Mouse (Mus musculus): ENCODE data around the gene Gm21985.

Gm21985 gene

GRCm38 (mm10) chr2:112266242-112266592 lies at the start of gene Gm21985:
Gene Gm21985, plus strand, starts transcription at chr2:112266314.
- DNase-seq (ENCODE audit: low spot score), result peak; percentile 62

DNA sequence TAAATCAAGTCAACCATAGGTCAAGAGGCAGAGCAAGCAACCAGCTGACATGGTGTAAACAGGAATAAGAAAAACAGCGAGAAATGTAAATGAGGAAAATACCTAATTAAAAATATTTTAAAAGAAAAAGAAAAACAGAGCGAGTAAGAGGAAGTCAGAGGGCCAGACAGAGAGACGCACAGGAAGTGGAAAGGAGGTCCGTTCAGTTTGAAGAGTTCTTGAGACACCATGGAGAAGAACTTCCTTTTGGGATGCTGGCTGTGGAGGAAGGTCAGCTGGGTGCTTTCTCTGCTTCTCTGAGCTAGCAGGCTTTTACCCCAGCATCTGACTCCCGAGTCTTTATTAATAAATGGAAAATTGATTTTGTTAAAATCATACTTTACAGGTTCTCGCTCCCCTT lies 48.5 kb upstream of the Gm21985 start:
- no peak for DNase-seq (ENCODE audit: low spot score)

GRCm38 (mm10) chr2:112220880-112221279 lies 45.2 kb upstream of the Gm21985 start:
- no peak for DNase-seq (ENCODE audit: low spot score)

DNA sequence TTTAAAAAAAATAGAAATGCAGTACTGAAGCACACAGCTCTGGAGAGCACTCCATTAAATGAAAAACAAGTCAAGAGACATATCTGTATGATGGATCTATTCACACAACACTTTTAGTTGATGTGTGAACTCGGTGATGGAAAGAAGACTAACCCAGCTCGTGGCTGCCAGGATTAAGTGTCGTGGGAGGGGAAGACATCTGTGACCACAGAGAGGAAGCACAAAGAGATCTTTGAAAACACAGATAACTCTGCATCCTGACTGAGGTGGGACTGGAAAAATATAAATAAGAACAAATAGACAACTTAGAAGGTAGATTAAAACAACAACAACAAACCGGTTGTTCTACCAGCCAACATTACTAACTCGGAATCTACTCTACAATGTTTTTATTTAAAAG lies 43.5 kb upstream of the Gm21985 start:
- DNase-seq (ENCODE audit: low spot score), result no peak

- DNase-seq (ENCODE audit: low spot score), result no peak
Measured at GRCm38 (mm10) chr2:112224356-112224755, 41.8 kb upstream of the Gm21985 start.

- DNase-seq (ENCODE audit: low spot score), result peak; percentile 11
Measured at GRCm38 (mm10) chr2:112232623-112233022, 33.5 kb upstream of the Gm21985 start.

GRCm38 (mm10) chr2:112236620-112237019 lies 29.5 kb upstream of the Gm21985 start:
- DNase-seq (ENCODE audit: low spot score), result no peak

DNA sequence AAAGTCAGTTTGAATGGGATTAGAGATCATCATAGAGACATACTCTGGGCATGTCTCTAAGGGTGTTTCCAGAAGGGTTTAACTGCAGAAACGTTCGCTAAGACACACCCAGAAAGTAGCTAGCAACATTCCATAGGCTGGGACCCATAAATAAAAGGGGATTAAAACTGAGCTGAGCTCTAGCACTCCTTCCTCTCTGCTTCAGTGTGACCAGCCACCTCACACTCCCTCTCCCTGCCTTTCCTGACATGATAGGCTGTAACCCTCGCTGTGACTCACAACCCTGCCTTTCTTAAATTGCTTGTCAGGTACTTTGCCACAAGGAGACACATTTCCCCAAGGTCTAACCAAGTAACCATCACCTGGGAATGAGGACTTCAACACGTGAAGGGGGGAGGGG lies 28.1 kb upstream of the Gm21985 start:
- no peak for DNase-seq (ENCODE audit: low spot score)

DNA sequence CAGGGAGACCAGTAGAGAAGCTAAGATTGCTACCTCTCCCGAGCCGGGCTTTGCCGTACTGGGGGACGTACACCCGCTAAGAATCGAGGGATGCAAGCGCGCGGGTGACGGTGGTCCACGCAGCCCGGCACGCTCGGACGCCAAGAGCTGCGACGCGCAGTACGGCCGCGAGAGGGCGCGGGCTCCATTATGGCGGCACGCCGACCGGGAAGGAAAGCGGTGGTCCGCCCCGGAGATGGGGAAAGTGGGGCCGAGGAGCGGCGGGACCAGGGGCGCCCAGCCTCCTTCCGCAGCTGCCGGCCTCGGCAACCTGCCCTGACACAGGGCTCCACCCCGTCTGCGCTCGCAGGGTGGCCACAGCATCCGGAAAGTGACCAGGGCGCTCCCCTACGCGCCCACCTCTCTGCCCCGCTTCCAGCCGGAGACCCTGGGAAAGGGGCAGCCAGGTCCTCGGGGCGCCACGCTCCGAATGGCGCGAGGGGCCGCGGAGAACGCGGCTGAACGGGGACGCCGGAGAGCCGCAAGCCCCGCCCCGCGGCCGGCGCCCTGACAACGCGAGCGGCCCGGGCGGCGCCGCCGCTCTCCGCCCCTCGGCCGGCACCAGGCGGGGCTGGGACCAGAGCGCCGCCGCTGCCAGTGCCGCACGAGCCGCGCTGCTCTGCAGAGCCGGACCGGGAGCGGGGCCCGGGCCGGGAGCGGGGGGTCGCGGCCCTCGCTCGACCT lies 26.7 kb upstream of the Gm21985 start, which contains the start of gene Lpcat4:
TSS of gene Lpcat4 (plus strand) at position 257 of the 723 bp plus-strand sequence.
- DNase-seq (ENCODE audit: low spot score), result peak; percentile 86

DNA sequence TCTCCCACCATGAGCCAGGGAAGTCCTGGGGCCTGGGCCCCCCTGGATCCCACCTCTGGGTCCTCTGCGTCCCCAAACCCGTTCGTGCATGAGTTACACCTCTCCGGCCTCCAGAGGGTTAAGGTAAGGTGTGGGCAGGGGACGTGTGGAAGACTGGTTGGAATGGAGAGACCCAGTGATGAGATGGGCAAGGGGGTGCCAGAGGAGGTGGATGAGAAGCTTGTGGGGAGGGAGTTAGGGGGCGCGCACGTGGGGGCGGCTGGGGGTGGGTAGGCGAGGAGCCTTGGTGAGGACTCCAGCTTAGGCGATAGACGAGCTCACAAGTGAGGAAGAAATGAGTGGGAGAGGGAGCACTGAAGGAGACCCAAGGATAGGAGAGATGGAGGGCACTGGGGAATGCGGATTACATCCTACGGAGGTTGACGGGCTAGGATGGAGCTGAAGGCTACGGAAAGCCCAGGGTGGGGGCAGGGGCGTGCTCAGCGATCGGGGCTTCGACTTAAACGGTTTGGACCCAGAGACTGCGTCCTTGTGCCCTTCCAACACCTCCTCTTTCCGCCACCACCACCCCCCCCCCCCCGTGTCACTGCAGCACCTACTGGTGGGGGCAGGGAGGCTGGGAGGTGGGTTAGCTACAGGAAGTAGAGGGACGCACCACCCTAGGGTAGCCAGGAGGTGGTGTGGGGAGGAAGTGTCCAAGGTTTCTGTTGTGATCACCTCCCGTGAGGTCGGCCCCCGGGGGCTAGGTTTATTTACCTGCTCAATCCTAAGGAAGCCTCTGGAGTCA lies 26.0 kb upstream of the Gm21985 start:
- DNase-seq (ENCODE audit: low spot score), result no peak

DNA sequence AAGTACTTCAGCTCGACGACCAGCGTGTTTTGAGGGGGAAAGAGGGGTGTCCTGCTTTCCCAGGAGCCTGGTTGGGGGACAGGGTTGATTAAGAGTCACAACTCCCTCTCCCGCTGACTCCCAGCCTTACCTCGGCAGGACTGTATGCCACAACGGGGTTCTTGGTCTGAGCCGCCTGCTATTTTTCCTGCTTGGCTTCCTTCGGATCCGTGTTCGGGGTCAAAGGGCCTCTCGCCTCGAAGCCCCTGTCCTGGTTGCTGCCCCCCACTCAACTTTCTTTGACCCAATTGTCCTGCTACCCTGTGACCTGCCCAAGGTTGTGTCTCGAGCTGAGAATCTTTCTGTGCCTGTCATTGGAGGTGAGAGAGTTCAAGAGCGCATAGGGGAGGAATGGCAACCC lies 24.3 kb upstream of the Gm21985 start:
- DNase-seq (ENCODE audit: low spot score), result no peak

DNA sequence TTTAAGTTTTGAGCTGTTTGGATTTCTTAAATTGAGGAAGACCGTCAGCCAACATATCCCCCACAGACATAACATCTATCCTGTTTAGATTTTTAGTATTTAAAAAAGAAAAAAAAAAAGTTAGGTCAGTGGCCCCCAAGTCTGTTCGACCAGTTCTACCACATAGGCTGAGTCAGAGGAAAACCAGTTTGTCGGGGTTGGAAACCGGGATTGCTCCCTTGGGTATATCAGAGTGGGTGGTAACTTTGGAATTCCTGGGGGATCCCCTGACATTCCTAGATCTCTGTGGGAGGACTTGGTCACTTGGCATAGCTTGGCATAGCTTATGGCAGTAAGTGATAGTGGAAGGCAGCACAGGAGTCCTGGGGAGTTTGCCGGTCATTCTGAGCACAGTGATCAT lies 20.8 kb upstream of the Gm21985 start:
- DNase-seq (ENCODE audit: low spot score), result no peak

GRCm38 (mm10) chr2:112246193-112246592 lies 19.9 kb upstream of the Gm21985 start:
- no peak for DNase-seq (ENCODE audit: low spot score)

GRCm38 (mm10) chr2:112247323-112247722 lies 18.8 kb upstream of the Gm21985 start:
- no peak for DNase-seq (ENCODE audit: low spot score)

GRCm38 (mm10) chr2:112249780-112250453 lies 16.2 kb upstream of the Gm21985 start:
- no peak for DNase-seq (ENCODE audit: low spot score)

- DNase-seq (ENCODE audit: low spot score), result no peak
Measured at GRCm38 (mm10) chr2:112254675-112255515, 11.2 kb upstream of the Gm21985 start.

DNA sequence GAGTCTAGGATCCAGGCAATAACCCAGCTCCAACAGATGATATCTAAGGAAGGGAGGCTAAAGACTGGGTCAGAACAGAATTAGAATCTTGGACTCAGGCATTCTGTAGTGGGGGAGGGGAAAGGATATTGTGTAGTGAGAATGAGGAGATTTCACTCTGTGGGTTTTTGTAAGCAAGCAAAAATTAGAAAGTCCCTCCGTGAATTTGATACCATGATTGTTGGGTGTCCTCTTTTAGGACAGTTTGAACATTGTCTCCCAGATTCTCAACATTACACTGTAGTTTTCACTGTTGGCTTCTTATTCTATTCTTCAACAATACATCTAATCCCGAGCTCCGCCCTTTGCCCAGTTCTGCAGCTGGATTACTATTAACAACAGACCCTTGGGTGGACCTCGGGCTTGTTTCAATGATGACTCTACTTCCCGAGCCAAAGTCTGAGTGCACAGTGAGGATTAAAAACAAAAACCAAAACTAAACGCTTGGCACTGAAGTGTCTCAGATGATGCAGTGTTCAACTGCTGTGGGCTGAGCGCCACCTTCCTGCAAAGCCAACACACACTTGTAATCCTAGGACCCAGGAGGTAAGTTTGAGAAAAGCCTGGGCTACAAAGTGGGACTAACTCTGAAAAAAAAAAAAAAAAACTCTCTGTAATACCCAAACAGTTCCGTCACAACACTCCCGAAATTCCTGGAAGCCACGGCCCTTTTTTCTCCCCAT lies 6.7 kb upstream of the Gm21985 start, which contains the start of gene Nutm1:
TSS of gene Nutm1 (minus strand) at position 51 of the 722 bp plus-strand sequence.
- no peak for DNase-seq (ENCODE audit: low spot score)

DNA sequence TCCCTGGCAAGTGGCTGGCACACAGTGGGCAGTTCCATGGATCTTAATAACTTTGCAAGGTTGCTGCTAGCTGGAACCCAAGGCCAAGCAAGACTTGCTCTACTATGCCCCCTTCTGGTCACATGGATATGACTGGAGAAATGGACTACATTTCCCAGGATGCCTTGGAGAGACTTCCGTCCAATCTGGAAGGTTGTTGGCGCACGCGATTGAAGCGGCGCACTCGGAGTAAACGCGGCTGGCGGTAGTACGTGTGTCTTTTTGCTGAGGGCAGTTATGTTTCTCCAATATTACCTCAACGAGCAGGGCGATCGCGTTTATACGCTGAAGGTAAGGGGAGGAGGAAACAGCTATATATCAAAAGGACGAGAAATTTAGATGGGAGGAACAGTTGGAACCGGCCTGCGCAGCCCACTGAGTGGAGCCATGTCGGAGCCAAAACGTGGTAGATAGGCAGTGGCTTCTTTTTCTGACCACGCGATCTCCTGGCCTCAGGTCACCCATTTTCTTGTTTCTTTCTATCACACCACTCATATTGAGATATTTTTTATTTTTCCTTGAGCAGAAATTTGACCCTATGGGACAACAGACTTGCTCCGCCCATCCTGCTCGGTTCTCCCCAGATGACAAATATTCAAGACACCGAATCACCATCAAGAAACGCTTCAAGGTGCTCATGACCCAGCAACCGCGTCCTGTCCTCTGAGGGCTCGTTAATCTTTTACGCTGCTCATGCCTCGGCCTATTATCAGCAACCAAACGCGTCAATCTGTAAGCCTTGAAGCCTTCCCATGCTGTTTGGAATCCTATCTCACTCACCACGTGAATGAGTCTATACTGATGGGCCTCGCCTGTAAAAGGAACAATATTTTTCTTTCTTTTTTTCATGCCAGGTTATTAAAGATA lies 4.1 kb upstream of the Gm21985 start, which contains the start of gene Nop10:
TSS of gene Nop10 (plus strand) at position 179 of the 906 bp plus-strand sequence.
- DNase-seq (ENCODE audit: low spot score), result peak; percentile 90

- DNase-seq (ENCODE audit: low spot score), result no peak
Measured at GRCm38 (mm10) chr2:112262779-112263295, 3.3 kb upstream of the Gm21985 start.

DNA sequence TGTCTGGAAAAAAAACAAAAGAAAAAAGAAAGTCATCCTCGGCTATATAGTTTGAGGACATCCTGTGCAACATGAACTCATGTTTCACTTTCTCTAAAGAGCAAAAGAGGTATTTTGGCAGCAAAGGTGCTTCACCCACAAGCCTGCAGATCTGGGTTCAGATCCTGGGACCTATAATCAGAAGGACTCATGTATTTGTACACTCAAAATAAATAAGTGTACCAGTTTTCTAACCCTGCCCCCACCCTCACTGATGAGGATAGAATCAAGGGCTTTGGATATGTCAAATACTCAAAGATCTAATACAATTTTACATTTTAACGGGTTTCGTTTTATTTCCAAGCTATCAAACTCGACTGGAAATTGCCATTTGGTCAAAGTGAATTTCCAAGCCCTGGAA lies 1.8 kb upstream of the Gm21985 start:
- no peak for DNase-seq (ENCODE audit: low spot score)

All from lung, postnatal 25 days (tissue).